Mouse (Mus musculus) monocyte, adult 5-6 weeks (primary cell): ENCODE measurements around the gene Gm2042. TPM values are rescaled to one million over a fixed set of nuclear protein-coding genes. Genes with fewer than 3 reads are reported as not detected.
"Not testable (repeated sequence)": the region's sequence is repeated elsewhere in the genome, so short reads cannot be mapped to it uniquely, and the experiment has no call there.

Source experiments
- ATAC-seq: fragments of 153-309, 156-312 bp; replicated peaks from 2 replicates; pipeline ENCODE4 v1.8.0; 2017; ENCODE audit warnings: mild to moderate bottlenecking; ENCODE audit not compliant: low TSS enrichment, insufficient number of reproducible peaks, severe bottlenecking, poor library complexity, low FRiP score
- total RNA-seq: library from RNA; stranded (forward); fragments of 200-1000, 200-491, 200-594 nt; gene quantifications from 3 replicates; pipeline ENCODE4 v1.2.3, GENCODE M21; 2017

The Gm2042 gene
- not detected in 3 replicates for total RNA-seq

DNA sequence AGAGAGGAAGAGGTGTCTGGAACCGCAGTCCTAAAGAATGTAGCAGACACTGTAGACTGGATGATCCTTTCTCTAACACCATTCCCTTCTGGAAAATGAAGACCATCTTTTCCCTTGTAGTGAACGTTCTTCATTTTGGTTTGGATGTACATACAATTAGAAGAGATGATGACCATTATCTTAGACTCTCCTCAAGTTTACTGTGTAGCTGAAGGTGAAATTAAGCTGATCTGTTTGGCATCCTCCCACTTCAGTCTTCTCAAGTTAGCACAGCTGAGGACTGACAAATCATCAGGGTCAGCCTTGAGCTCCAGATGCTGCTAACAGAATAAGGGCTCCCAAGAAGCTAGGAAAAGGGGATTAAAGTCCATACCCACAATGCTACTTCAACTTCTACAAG lies at the start of gene Gm2042:
Gene Gm2042 (plus strand): TSS at position 301 of the 400 bp plus-strand sequence.
- ATAC-seq = not testable (repeated sequence)

DNA sequence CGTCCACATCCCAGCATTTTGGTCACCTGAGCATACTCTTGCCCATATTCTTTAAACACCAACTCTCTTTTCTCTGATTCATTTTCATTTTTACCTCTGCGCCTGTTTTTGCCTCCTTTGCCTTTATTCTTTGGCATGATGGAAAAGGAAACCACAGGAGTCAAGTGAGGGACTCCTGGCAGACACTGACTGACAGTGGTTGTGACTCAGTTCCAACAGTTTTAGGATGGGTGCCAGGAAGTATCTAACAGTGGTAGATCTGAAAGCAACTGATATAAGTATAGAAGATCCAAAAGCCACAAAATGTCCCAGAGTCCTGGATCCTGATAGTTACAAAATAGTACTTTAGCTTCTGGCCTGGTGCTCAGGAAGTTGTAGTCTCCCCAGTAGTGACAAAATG lies 34.2 kb upstream of the Gm2042 start, which contains the start of gene Gm2035:
Gene Gm2035 (minus strand): TSS at position 137 of the 400 bp plus-strand sequence.
- ATAC-seq = not testable (repeated sequence)

DNA sequence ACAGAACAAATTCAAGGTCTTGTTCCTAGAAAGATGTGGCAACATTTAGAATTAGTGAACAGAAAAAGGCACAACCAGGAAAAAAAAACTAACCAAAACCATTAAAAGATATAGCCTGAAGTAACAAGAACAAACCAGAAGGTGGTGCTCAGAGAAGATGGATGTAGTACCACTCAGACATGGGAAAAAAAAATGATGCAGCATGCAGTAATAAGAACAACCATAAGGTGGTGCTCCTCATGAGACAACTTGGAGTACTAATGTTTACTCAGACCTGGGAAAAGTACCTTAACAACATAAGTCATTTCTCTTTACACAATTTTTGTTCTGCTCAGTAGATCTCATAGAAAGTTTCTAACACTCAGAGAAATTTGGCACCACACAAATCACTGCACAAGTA lies 30.1 kb downstream of the Gm2042 start:
- not testable (repeated sequence) for ATAC-seq

DNA sequence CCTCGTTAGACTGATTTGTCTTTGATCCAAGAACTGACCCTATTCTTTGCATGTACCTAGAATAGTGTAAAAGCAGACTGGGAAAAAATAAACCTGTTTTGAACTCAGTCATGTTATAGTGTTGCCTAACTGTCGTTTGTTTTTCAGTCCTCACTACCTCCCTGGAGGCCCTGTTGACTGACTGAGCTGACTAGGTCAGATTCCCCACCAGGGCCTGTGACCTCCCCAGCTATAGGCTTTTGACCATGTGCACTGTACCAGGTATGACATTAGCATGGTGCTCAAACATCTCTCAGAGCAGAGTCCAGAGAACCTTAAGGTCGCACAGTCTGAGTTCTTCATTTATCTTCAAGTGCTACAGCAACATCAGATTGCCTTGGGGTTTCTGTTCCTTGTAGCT lies 50.2 kb downstream of the Gm2042 start:
- ATAC-seq = not testable (repeated sequence)

Other genes with a start within 250 kb of the Gm2042 start
- not detected in 3 replicates for gene Gm21319, start 178.3 kb upstream of the Gm2042 start, total RNA-seq
- not detected in 3 replicates for gene Gm21936, start 158.6 kb upstream of the Gm2042 start, total RNA-seq
- gene BB287469, start 137.5 kb upstream of the Gm2042 start, total RNA-seq = not detected in 3 replicates
- not detected in 3 replicates for gene Gm2001, start 111.7 kb upstream of the Gm2042 start, total RNA-seq
- not detected in 3 replicates for gene Gm2016, start 80.0 kb upstream of the Gm2042 start, total RNA-seq
- not detected in 3 replicates for gene Gm2022, start 58.7 kb upstream of the Gm2042 start, total RNA-seq
- not detected in 3 replicates for gene Gm2035, start 34.2 kb upstream of the Gm2042 start, total RNA-seq
- gene Gm2075, start 57.8 kb downstream of the Gm2042 start, total RNA-seq = not detected in 3 replicates
- gene Gm6803, start 64.7 kb downstream of the Gm2042 start, total RNA-seq = not detected in 3 replicates
- gene Gm2056, start 72.9 kb downstream of the Gm2042 start, total RNA-seq = not detected in 3 replicates
- gene Gm16368, start 129.6 kb downstream of the Gm2042 start, total RNA-seq = not detected in 3 replicates
- 0.32 TPM in 1 of 3 replicates, not detected in the others for gene Gm10436, start 228.0 kb downstream of the Gm2042 start, total RNA-seq